Mouse (Mus musculus) embryo, embryonic 9.5 days (tissue): Measurements from ENCODE around the gene Svopl.

Source experiments
- DNase-seq: peaks from one replicate; pipeline ENCODE4 v3.0.0-alpha.2; 2017; ENCODE audit errors: extremely low spot score

Svopl gene

DNA sequence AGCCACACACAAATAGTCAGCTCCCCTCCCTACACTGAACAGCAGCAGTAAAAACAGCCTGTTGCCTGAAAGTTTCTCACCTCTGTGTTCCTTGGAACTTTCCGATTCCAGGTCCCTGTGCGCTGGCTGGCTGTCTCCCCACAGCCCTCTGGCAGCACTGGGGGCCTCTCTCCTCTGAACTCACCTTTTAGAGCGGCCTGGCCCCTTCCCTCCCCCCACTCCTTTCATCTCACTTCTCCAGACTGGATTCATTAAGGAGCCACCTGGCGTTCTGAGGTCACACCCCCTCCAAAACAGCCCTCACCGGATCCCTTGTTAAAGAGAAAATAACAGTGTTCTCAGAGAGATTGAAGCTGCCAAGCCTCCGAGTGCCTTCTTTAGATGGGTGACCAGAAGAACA is at the start of gene Svopl:
TSS of gene Svopl (minus strand) at position 159 of the 400 bp plus-strand sequence.
- DNase-seq, result peak; percentile 10

DNA sequence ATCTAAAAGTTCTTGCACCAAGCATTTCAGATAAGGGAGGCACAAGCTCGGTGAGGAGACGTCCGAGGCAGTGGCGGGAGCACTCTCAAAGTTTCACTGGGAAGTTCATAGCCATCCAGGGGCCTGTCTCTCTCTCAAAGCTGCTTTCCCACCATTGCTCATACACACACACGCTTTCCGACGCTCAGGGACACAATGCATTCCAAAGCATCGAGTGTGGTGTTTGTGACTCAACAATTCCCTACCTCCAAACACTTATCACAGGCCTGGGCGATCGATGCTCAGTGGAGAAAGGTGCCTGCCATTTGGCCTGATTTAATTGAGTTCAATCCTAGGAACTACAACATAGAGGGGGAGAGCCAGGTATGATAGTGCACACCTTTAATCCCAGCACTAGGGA is 47.9 kb upstream of the Svopl start:
- DNase-seq, result no peak

DNA sequence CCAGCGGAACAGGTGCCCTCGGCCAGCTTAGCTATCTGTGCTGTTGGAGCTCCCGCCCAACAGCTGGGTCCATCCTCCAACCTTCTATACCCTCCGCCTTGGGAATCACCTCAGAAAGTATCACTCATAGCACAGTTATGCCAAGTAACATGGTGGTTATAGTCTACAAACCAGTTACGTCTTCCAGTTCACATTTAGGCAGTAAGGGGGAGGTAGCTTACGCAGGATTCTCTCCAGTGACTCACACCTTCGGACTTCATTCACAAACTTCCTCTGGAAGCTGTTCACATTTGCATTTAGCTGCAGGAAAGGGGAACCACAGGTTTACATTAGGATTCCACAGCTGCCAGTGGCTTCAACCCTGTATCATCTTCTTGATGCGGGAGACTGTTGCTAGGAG is 45.7 kb upstream of the Svopl start:
- DNase-seq, result no peak

DNA sequence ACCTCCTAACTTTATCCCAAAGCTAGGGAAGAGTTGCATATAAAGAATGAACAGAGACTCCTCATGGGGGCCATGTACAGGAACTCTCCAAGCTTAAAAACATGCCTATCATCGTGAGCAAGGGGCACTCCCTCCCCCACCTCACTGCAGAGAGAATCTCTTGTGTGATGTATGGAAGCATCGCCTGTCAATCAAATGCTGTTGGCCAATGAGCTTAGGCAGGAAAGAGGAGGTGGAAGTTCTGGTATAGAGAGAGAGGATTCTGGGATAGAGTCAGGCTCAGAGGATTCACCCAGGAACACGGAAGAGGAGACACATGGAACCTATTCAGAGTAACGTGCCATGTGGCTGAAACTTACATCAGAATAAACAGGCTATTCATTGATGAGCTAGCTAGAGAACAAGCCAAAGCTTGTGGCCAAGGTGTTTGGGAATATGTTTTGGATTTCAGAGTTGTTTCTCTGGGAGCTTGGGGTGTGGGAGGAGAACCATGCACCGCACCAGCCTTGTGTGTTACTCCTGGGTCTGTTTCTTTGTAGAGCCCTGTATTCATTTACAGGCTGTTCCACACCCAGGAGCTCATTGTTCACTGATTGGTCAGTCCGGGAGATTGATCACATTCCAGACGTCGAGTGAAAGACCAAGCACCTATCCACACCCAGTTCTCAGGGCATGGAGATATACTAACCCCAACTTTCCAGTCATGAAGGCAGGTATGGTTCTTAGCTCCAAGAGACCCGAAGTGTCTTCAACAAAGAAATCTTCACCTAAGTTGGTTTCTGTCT is 40.6 kb upstream of the Svopl start:
- no peak for DNase-seq

DNA sequence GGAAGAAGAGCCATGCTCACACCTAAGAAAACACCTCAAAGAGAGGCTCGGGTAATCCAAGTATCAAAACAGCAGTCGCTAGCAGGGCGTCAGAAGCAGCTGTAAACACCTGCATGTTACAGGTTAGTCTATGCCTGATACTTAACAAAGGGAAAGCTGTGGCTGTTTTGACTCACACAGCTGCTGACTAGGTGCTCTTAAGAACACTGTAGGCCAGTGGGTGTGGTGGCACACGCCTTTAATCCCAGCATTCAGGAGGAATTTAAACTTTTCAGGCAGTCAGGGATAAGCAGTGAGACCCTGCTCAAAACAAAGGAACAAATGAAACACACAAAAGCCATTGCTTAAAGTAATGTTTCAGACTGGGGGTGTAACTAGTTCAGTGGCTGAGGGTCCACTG is 36.4 kb upstream of the Svopl start:
- DNase-seq, result no peak

DNA sequence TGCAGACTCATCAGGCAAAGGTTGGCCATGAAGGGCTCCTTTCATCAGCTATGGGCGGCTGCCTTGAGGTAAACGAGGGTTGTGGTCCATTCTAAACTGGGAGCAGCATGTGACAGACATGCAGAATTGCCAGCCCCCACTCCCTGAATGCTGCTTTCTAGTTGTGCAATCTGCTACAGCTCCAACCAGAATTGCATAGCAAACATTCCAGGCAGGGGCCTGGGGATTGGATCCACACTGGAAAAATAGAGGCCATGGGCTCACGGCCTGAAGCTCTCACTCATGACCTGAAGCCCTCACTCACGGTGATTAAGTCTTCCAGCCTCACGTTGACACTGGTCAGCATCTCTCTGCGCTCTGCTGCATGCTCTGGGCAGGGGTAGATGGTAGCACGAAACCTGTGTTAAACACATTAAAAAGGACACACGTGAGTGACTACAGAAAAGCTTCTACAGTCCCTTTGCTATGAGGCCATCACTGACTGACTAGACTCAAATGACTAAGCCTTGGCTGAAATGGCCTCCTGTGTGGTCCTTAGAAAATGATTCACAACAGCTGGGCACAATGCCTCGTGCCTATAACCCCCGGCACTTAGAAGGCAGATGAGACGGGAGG is 35.0 kb upstream of the Svopl start:
- no peak for DNase-seq

DNA sequence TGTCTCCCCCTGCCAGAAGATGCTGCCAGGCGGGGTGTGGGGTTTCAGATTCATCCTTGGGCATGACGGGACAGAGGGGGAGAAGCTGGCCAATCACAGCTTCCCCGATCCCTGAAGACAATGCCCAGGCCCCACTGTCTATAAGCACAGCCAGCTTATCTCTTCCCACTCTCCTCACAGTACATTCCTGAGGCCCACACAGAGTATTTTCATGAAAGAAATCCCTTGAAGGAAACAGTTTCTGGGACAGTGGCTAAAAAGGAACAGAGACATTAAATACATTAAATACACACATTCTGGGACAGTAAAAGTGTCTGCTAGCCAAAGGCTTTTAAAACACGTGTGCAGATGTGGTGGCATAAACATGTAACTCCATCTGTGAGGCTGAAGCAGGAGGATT is 33.6 kb upstream of the Svopl start:
- no peak for DNase-seq

DNA sequence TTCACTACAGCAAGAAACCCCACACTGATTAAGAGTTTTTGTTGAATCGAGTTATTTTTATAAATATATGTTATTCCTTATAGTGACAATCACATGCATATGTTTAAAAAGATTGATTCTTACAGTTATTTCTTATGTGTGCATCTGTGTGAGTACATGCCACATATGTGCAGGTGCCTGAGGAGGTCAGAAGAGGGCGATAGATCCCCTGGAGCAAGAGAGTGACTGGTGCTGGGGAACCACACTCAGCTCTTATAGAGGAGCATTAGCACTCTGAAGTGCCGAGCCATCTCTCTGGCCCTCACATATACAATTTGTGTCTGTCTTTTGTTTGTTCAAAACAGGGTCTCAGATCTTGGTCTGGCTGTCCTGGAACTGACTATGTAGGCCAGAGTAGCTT is 26.8 kb upstream of the Svopl start:
- no peak for DNase-seq

DNA sequence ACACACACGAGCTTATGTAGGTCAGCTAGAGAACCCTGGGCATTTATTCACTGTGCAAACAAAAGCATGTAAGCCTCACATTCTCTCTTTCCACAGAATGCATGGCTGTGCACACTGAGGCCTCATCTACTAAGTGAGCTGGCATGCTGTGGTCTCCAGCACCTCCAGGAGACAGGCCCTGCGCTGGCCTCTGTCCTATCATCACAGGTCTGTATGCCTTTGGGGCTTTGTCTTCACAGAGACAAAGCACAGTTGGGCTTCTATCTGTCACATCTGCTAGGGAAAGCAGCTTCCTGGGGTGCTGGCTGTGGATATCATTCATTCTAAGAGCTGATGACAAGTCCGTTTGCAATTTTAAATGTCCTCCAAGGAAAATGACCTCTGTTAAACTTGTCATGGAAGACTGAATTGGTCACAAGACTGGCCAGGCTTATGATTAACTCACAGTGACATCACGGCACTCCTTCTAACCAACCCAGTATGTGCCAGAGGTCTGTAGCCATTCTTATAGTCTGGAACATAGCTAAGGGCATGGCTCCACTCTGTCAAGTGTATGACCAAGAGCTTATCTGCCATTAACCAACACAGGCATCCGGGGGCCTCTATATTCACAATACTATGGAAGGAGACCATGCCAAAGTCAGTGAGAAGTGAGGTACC is 25.5 kb upstream of the Svopl start:
- DNase-seq, result no peak

DNA sequence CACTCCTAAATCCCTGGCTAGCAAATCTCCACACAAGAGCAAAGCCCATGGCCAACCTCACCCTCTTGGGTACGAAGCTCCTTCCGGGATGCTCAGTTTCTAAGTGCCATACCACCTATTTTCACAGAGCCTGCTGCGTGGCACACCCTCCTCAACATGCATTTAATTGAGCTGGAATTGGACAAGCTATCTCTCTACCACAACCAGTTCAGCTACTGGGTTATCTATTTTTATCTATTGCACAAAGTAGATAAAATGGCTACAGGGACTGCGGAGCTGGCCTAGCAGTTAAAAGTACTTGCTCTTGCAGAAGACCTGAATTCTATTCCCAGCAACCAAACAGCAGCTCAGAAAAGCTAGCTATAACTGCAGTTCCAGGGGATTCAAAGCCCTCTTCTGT is 24.5 kb upstream of the Svopl start:
- no peak for DNase-seq

DNA sequence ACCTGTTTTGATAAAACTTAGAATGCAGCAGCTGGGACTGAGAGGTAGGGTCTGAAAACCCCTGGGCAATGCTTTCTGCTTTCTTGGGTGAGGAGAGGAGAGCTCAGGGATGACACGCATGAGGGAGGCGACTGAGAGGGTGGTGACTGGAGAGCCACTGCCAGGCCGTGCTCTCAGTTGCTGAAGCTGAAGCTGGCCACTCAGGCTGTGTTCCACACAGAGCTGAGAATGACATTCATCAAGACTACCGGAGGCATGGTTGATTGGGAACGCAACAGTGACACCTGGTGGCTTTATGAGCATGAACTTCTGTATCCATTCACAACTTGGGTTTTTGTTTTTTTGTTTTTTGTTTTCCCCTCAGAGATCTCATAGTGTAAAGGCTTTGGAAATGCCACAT is 19.4 kb upstream of the Svopl start:
- peak; percentile 67 for DNase-seq

DNA sequence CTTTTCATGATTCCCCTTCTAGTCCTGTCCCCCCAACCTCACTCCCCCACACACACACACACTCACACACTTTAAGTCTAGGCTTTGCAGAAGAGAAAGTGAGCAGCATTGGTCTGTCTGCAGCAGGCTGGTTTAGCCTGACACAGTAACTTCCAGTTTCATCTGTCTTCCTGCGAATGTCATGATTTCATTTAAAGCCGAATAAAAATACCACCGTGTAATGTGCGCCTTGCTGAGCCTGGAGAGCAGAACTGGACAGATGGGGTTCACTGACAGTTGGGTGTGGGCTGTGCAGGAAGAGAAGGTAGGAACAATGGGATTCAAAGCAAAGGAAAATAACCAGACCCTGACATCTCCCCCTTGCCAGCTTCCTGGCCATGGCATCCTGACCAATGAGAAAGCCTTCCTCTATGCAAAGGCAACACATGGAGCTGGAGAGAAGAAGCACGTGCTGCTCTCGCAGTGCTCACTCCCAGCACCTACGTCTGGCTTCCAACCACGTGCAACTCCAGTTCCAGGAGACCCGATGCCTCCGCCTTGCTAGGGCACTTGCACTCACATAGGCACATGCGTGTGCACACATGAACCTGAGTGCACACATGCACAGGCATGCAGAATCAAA is 18.8 kb upstream of the Svopl start:
- no peak for DNase-seq

DNA sequence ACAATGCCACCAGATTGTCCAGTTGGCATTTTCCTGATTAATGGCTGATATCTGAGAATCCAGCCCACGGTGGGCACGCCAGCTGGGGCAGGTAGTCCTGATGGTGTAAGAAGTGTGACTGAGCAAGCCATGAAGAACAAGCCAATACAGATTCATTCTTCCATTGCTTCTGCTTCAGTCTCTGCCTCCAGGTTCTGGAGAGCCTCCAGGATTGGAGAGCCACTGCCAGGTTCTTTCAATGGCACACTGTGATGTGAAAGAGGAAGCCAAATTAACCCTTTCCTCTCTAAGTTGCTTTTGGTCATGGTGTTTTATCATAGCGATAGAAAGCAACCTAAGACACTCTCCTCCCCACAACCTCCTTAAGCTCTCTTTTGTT is 18.3 kb upstream of the Svopl start:
- no peak for DNase-seq

DNA sequence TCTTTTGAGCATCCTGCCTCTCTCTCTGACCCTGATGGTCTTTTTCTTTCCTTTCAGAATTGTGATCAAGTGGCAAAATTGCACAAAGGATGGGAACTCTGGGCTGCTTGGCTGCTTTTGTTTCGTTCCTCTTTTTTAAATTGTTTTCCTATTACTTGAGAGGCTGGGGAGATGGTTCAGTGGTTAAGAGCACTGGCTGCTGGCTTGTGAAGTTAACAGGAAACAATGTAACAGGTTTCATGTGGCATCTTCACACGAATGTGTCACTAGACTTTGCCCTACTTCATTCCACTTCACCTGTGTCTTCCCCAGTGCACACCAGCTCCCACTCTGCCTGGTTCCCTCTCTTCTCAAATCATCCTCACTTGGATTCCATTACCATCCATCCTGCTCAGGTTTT is 17.8 kb upstream of the Svopl start:
- no peak for DNase-seq

DNA sequence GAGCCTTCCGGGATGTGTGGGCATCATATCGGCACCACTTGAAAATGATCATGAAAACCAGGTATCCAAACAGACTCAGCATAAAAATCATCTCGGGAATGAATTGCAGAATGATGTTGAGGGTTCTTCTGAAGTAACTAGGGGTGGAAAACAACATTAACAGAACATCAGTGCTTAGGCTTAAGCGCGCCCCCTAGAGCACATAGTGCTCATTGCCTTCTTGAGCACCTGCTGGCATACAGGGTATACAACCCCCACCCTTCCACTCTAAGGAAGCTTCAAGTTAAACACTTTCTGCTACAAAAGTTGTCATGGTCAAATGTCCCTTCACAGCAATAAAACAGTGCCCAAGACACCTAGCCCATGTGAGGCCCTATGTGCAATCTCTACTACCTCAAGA is 12.0 kb upstream of the Svopl start:
- DNase-seq, result no peak

DNA sequence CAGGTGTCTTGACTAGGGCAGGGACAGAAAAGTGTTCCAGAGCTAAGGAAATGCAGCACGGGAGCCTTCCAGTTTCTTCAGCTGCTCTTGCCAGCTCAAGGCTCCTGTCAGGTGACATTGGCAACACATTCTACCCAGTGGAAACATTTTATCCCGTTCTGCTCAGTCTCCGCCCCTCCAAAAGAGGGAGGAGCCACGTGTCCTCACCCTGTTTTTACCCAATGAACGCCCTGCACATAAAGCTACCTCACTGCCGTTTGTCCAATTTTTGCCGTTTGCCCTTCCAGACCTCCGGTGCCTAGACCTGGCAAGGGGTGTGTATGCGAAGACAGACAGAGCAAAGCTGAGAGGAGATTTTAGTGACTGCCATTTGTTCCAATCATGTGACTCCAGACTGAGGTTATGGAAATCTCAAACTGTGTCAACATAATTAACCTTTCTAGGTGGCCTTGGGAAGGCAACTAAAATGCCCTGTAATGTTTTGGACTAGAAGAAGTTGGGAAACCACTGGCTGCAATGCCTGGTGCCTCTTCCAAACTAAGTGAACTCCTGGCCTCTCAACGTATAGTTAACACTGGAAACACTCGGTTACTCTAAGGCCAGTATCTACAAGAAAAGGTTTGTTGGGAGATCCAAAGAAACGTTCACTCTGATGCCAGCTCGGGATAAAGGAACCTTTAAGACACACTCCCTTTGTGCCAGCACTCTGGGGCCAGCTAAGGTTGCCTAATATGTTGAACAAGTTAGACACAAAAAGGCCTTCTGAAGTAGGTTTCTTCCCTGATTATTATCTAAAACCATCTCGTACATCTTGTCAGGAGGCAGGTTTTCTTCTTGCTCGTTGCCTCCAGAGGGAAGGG is 8.9 kb upstream of the Svopl start:
- no peak for DNase-seq

DNA sequence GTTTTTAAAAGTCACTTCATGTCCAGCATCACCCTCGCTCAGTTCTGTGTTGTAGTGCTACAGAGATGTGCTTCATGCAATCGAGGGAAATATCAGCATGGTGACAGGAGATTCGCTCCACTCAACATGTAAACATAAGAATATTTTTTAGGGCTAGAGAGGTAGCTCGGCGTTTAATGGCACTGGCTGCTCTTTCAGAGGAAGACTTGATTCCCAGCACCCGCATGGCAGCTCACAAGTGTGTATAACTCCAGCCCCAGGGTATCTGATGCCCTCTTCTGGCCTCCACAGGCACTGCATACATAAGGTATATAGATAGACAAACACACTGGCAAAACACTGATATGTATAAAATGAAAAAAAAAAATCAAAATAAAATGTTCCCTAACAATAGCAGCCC is 2.8 kb upstream of the Svopl start:
- DNase-seq, result no peak

DNA sequence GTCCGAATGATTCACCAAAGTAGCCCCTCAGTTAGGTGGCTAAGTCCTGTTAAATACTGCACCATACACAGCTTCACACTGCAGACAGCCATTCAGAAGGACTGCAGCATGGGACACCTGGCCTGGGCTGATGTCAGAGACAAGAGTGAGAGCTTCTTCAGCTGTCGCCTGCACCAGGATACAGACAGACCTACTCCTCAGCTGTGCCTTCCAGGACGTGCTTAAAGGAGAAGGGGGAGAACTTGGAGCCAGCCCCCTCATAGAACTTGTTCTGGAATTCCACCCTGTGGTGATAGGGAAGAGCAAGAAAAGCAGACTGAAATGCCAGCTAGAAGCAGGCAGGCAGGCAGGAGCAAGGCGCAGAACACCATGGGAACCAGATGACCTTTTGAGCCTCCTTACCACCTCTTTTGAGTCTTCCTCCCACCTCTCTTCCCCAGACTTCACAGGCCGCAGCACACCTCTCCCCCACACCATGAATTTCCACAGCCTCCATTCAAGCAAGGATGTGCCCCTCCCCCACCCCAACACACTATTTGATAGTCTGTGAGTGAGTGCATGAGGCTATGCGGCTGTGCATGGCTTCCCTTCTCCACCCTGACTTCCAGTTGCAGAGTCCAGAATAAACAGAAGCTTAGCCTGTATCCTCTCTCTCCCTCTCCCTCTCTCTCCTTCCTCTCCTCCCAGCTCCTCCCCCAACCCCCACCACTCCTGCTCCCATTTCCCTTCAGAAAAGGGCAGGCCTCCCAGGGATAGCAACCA is 2.2 kb upstream of the Svopl start:
- peak; percentile 17 for DNase-seq

DNA sequence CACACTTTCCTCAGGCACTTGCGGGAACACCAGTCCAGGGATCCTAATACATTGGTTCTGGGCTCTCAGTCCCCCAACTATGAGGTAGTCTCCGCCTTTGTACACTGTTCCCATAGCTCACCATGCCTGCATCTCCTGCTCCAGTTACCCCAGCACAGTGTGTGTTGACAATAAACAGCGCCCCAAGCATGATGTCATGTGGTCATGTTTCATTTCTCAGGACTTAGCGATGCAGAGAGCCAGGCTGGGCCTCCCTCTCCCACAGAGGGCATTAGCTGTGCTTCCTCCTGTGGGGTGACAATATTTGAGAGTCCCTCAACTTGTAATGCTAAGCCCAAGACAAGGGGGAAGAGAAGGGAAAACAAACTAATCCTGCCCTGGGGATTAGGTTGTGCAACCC is 1.2 kb upstream of the Svopl start:
- no peak for DNase-seq

DNA sequence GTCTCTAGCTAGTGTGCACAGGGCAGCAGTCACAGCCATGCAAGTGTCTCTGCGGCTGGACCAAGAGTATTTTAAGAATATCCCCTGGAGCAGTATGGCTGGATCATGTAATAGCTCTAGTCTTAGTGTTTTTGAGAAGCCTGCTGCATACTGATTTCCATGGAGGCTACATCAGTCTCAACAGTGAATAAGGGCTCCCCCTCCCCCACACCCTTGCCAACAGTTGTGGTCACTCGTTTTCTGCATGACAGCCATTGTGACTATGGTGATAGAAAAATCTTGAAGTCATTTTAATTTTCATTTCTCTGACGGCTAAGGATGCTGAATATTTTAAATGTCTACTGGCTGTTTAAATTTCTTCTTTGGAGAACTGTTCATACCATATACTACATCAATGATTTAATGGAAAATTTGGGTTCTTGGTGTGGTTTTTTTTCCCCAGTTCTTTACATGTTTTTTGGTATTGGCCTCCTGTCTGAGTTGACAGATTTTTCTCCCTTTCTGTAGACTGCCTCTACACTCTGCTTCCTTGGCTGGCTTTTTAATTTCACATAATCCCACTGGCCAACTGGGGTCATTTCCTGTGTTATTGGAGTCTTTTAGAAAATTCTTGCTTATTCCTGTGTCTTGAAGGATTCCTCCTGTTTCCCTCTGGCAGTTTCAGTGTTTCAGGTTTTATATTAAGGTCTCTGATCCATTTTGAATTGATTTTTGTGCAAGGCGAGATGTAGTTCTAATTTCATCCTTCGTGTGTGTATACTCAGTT is 13.8 kb downstream of the Svopl start:
- no peak for DNase-seq
